Mouse (Mus musculus): ENCODE data around the gene Dcdc2a. TPM values are rescaled to one million over a fixed set of nuclear protein-coding genes. Genes with fewer than 3 reads are reported as not detected.

Dcdc2a gene
- polyA plus RNA-seq, 1 experiment from 2014 or later = not detected

GRCm38 (mm10) chr13:25168891-25169290 lies 113.1 kb downstream of the Dcdc2a start:
- 59% methylated on average over 3 of the region's 3 CpGs for WGBS (ENCODE audit: missing documents)
- no peaks in the 10 kb centered on the region for H3K36me3 ChIP-seq (ENCODE audit: inconsistent target)
- no peak overlapping the region for H3K27ac ChIP-seq
- no peaks in the 10 kb centered on the region for H3K79me2 ChIP-seq (ENCODE audit: inconsistent target)
- no peak overlapping the region for H3K4me3 ChIP-seq (ENCODE audit: inconsistent target)

- H3K36me3 ChIP-seq (ENCODE audit: inconsistent target) = no peaks in the 10 kb centered on the region
- no peak overlapping the region for H3K4me3 ChIP-seq (ENCODE audit: inconsistent target)
- 100% methylated on average over 1 of the region's 1 CpGs for WGBS (ENCODE audit: missing documents)
- H3K27ac ChIP-seq = no peak overlapping the region
- no peaks in the 10 kb centered on the region for H3K79me2 ChIP-seq (ENCODE audit: inconsistent target)
Measured at GRCm38 (mm10) chr13:25177835-25178234, 122.0 kb downstream of the Dcdc2a start.

- Histone ChIP-seq H3K36me3 (ENCODE audit: inconsistent target) (no peaks in the 10 kb centered on the region), H3K27ac (no peak overlapping the region), H3K4me3 (ENCODE audit: inconsistent target) (no peak overlapping the region), H3K79me2 (ENCODE audit: inconsistent target) (no peaks in the 10 kb centered on the region)
- WGBS (ENCODE audit: missing documents) = 78% methylated on average over 4 of the region's 4 CpGs
Measured at GRCm38 (mm10) chr13:25178236-25179001, 122.6 kb downstream of the Dcdc2a start.

GRCm38 (mm10) chr13:25186436-25187325 lies 130.9 kb downstream of the Dcdc2a start:
- Histone ChIP-seq H3K36me3 (ENCODE audit: inconsistent target) (no peaks in the 10 kb centered on the region), H3K27ac (no peak overlapping the region), H3K79me2 (ENCODE audit: inconsistent target) (no peaks in the 10 kb centered on the region), H3K4me3 (ENCODE audit: inconsistent target) (no peak overlapping the region)
- 55% methylated on average over 7 of the region's 7 CpGs for WGBS (ENCODE audit: missing documents)

- no peak overlapping the region for H3K4me3 ChIP-seq (ENCODE audit: inconsistent target)
- WGBS (ENCODE audit: missing documents) = 18% methylated on average over 6 of the region's 6 CpGs
- H3K36me3 ChIP-seq (ENCODE audit: inconsistent target) = no peaks in the 10 kb centered on the region
- H3K27ac ChIP-seq = no peak overlapping the region
- H3K79me2 ChIP-seq (ENCODE audit: inconsistent target) = no peaks in the 10 kb centered on the region
Measured at GRCm38 (mm10) chr13:25187326-25187710, 131.5 kb downstream of the Dcdc2a start.

- 87% methylated on average over 11 of the region's 11 CpGs for WGBS (ENCODE audit: missing documents)
- Histone ChIP-seq H3K36me3 (ENCODE audit: inconsistent target) (no peaks in the 10 kb centered on the region), H3K27ac (no peak overlapping the region), H3K4me3 (ENCODE audit: inconsistent target) (no peak overlapping the region), H3K79me2 (ENCODE audit: inconsistent target) (no peaks in the 10 kb centered on the region)
Measured at GRCm38 (mm10) chr13:25189419-25190144, 133.8 kb downstream of the Dcdc2a start.

GRCm38 (mm10) chr13:25190218-25190617 lies 134.4 kb downstream of the Dcdc2a start:
- 77% methylated on average over 3 of the region's 3 CpGs for WGBS (ENCODE audit: missing documents)
- Histone ChIP-seq H3K4me3 (ENCODE audit: inconsistent target) (no peak overlapping the region), H3K36me3 (ENCODE audit: inconsistent target) (no peaks in the 10 kb centered on the region), H3K79me2 (ENCODE audit: inconsistent target) (no peaks in the 10 kb centered on the region), H3K27ac (no peak overlapping the region)

- H3K36me3 ChIP-seq (ENCODE audit: inconsistent target) = no peaks in the 10 kb centered on the region
- no peaks in the 10 kb centered on the region for H3K79me2 ChIP-seq (ENCODE audit: inconsistent target)
- no peak overlapping the region for H3K27ac ChIP-seq
- 85% methylated on average over 10 of the region's 10 CpGs for WGBS (ENCODE audit: missing documents)
- no peak overlapping the region for H3K4me3 ChIP-seq (ENCODE audit: inconsistent target)
Measured at GRCm38 (mm10) chr13:25195706-25196105, 139.9 kb downstream of the Dcdc2a start.

- no peaks in the 10 kb centered on the region for H3K79me2 ChIP-seq (ENCODE audit: inconsistent target)
- no peak overlapping the region for H3K4me3 ChIP-seq (ENCODE audit: inconsistent target)
- no peaks in the 10 kb centered on the region for H3K36me3 ChIP-seq (ENCODE audit: inconsistent target)
- no peak overlapping the region for H3K27ac ChIP-seq
- WGBS (ENCODE audit: missing documents) = 51% methylated on average over 3 of the region's 3 CpGs
Measured at GRCm38 (mm10) chr13:25199916-25200315, 144.1 kb downstream of the Dcdc2a start.

GRCm38 (mm10) chr13:25206950-25207349 lies 151.1 kb downstream of the Dcdc2a start:
- Histone ChIP-seq H3K4me3 (ENCODE audit: inconsistent target) (no peak overlapping the region), H3K27ac (no peak overlapping the region), H3K36me3 (ENCODE audit: inconsistent target) (no peaks in the 10 kb centered on the region), H3K79me2 (ENCODE audit: inconsistent target) (no peaks in the 10 kb centered on the region)
- 94% methylated on average over 5 of the region's 5 CpGs for WGBS (ENCODE audit: missing documents)

- H3K4me3 ChIP-seq (ENCODE audit: inconsistent target) = no peak overlapping the region
- H3K27ac ChIP-seq = no peak overlapping the region
- no peaks in the 10 kb centered on the region for H3K36me3 ChIP-seq (ENCODE audit: inconsistent target)
- 100% methylated on average over 1 of the region's 1 CpGs for WGBS (ENCODE audit: missing documents)
- H3K79me2 ChIP-seq (ENCODE audit: inconsistent target) = no peaks in the 10 kb centered on the region
Measured at GRCm38 (mm10) chr13:25218394-25218793, 162.6 kb downstream of the Dcdc2a start.

- H3K4me3 ChIP-seq (ENCODE audit: inconsistent target) = no peak overlapping the region
- WGBS (ENCODE audit: missing documents) = 89% methylated on average over 5 of the region's 5 CpGs
- no peaks in the 10 kb centered on the region for H3K36me3 ChIP-seq (ENCODE audit: inconsistent target)
- no peak overlapping the region for H3K27ac ChIP-seq
- H3K79me2 ChIP-seq (ENCODE audit: inconsistent target) = no peaks in the 10 kb centered on the region
Measured at GRCm38 (mm10) chr13:25220186-25220787, 164.5 kb downstream of the Dcdc2a start.

- no peak overlapping the region for H3K4me3 ChIP-seq (ENCODE audit: inconsistent target)
- 100% methylated on average over 1 of the region's 1 CpGs for WGBS (ENCODE audit: missing documents)
- no peak overlapping the region for H3K27ac ChIP-seq
- no peaks in the 10 kb centered on the region for H3K79me2 ChIP-seq (ENCODE audit: inconsistent target)
- H3K36me3 ChIP-seq (ENCODE audit: inconsistent target) = no peaks in the 10 kb centered on the region
Measured at GRCm38 (mm10) chr13:25251893-25252292, 196.1 kb downstream of the Dcdc2a start.

- Histone ChIP-seq H3K27ac (no peak overlapping the region), H3K79me2 (ENCODE audit: inconsistent target) (no peaks in the 10 kb centered on the region), H3K4me3 (ENCODE audit: inconsistent target) (no peak overlapping the region), H3K36me3 (ENCODE audit: inconsistent target) (no peaks in the 10 kb centered on the region)
- WGBS (ENCODE audit: missing documents) = 84% methylated on average over 9 of the region's 9 CpGs
Measured at GRCm38 (mm10) chr13:25254478-25255263, 198.9 kb downstream of the Dcdc2a start.

All from macrophage (primary cell).